Mouse (Mus musculus) forebrain, embryonic 13.5 days (tissue): Measurements from ENCODE around the gene Hp. TPM values are rescaled to one million over a fixed set of nuclear protein-coding genes. Genes with fewer than 3 reads are reported as not detected.

Source experiments
- ATAC-seq: fragments of 200-750 bp; cut with Nextera tagmentation; 2 replicates; pipeline ENCODE4 v1.8.0; 2017
- H3K27ac ChIP-seq: fragments of 300-500 bp; sonication (generic); 2 replicates; pipeline ENCODE4 v1.5.1; 2015; ENCODE audit warnings: inconsistent platforms, mild to moderate bottlenecking, moderate library complexity
- H3K27me3 ChIP-seq: fragments of 300-500 bp; sonication (generic); 2 replicates; pipeline ENCODE4 v1.6.1; 2015; ENCODE audit warnings: mild to moderate bottlenecking, inconsistent platforms
- H3K36me3 ChIP-seq: fragments of 300-500 bp; sonication (generic); 2 replicates; pipeline ENCODE4 v1.6.1; 2015; ENCODE audit warnings: mild to moderate bottlenecking, inconsistent platforms; ENCODE audit not compliant: poor library complexity, severe bottlenecking
- H3K4me1 ChIP-seq: fragments of 300-500 bp; sonication (generic); 2 replicates; pipeline ENCODE4 v1.6.1; 2015; ENCODE audit warnings: inconsistent platforms
- H3K4me2 ChIP-seq: fragments of 300-500 bp; sonication (generic); 2 replicates; pipeline ENCODE4 v1.6.1; 2015; ENCODE audit warnings: inconsistent platforms, mild to moderate bottlenecking, moderate library complexity
- H3K4me3 ChIP-seq: fragments of 300-500 bp; sonication (generic); 2 replicates; pipeline ENCODE4 v1.5.1; 2015; ENCODE audit warnings: mild to moderate bottlenecking, inconsistent platforms
- H3K9ac ChIP-seq: fragments of 300-500 bp; sonication (generic); 2 replicates; pipeline ENCODE4 v1.6.1; 2015; ENCODE audit warnings: mild to moderate bottlenecking, inconsistent platforms
- H3K9me3 ChIP-seq: fragments of 300-500 bp; sonication (generic); replicated peaks from 2 replicates; pipeline ENCODE4 v1.6.1; 2016; ENCODE audit warnings: inconsistent platforms
- WGBS: fragments of 180-500 bp; shearing (Covaris S2); methylation state at CpG from one replicate; pipeline ENCODE4 v1.1.7; 2015; 5-methylcytosine and 5-hydroxymethylcytosine counted together
- polyA plus RNA-seq: library from polyadenylated mRNA; unstranded; fragments of >200 nt; fragmentation: Nextera tagmentation; extraction: Ambion mirVana; gene quantifications from 2 replicates; pipeline ENCODE4 v1.2.1, GENCODE M21; 2015

The Hp gene
- polyA plus RNA-seq, result 0.53 TPM in 1 of 2 replicates, not detected in the other

DNA sequence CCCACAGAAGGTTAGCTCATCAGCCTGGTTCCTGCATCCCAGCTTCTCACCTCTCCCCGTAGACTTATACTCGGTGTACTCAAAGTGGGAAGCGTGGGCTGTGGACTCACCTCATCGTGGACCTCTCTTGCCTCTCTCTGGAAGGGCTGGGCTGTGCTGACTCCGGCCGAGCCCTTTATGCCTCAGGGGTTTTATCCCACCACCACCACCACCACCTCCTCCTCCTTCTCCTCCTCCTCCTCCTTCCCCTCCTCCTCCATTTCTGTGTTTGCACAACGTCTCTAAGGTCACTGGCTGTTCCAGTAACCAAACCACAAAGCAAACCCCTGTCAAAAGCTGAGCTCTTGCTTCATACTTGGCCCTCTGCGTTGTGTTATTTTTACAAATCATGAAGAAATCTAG lies at the start of gene Hp:
Gene Hp (minus strand): TSS at position 273 of the 402 bp plus-strand sequence.
- WGBS, result 82% methylated on average over 8 of the region's 8 CpGs
- ATAC-seq, result no peak
- Histone ChIP-seq H3K4me3 (no peak within 1 kb of the TSS), H3K27ac (no peak within 1 kb of the TSS), H3K9me3 (no peaks in the 10 kb centered on the region), H3K36me3 (no peaks in the 10 kb centered on the region), H3K4me2 (no peak within 1 kb of the TSS), H3K27me3 (no peaks in the 10 kb centered on the region), H3K4me1 (no peaks in the 10 kb centered on the region), H3K9ac (no peak within 1 kb of the TSS)

DNA sequence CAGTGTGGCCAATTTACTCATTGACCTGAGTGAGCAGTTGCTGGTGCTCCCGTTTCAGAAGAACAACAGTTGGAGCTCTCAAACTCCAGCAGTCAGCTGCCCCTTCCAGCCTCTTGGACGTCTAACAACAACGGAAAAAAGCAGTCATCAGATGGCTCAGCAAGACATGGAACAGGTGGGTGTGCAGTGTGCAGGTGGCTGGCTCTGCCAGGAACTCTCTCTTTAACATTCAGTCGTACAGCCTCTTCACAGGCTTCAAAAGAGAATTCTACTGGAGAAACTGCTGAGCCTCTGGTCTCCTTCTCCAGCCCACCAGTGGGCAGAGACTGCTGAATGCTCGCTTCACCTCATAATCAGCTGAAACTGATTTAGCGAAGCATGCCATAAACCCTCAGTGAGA lies 49.7 kb upstream of the Hp start:
- Histone ChIP-seq H3K9ac (no peak overlapping the region), H3K4me1 (no peaks in the 10 kb centered on the region), H3K9me3 (0 out of 2 replicates have a peak, but pooled peaks cover 3% of the 10 kb centered on the region), H3K36me3 (no peaks in the 10 kb centered on the region), H3K4me3 (no peak overlapping the region), H3K4me2 (no peak overlapping the region), H3K27ac (no peak overlapping the region), H3K27me3 (no peaks in the 10 kb centered on the region)
- ATAC-seq, result no peak
- WGBS, result 74% methylated on average over 6 of the region's 6 CpGs

- no peaks in the 10 kb centered on the region for H3K4me1 ChIP-seq
- H3K9ac ChIP-seq, result no peak overlapping the region
- no peaks in the 10 kb centered on the region for H3K9me3 ChIP-seq
- WGBS, result 91% methylated on average over 3 of the region's 3 CpGs
- H3K27ac ChIP-seq, result no peak overlapping the region
- ATAC-seq, result no peak
- H3K4me2 ChIP-seq, result no peak overlapping the region
- H3K36me3 ChIP-seq, result no peaks in the 10 kb centered on the region
- no peak overlapping the region for H3K4me3 ChIP-seq
- peaks cover 3% of the 10 kb centered on the region; the same call in 1 of the 2 replicates for H3K27me3 ChIP-seq
These were observed 36.6 kb upstream of the Hp start for GRCm38 (mm10) chr8:109615569-109615968.

GRCm38 (mm10) chr8:109614243-109615210 lies 35.6 kb upstream of the Hp start, which contains the start of gene Pkd1l3:
Gene Pkd1l3, plus strand, starts transcription at chr8:109614517.
- peak within 1 kb of the TSS; percentile 14; the same call in 1 of the 2 replicates for H3K4me2 ChIP-seq
- no peaks in the 10 kb centered on the region for H3K9me3 ChIP-seq
- H3K27ac ChIP-seq, result no peak within 1 kb of the TSS
- no peaks in the 10 kb centered on the region; the same call in 1 of the 2 replicates for H3K4me1 ChIP-seq
- peaks cover 3% of the 10 kb centered on the region; the same call in 1 of the 2 replicates for H3K27me3 ChIP-seq
- 65% methylated on average over 27 of the region's 27 CpGs for WGBS
- H3K36me3 ChIP-seq, result no peaks in the 10 kb centered on the region
- H3K4me3 ChIP-seq, result no peak within 1 kb of the TSS
- H3K9ac ChIP-seq, result no peak within 1 kb of the TSS
- ATAC-seq, result no peak

DNA sequence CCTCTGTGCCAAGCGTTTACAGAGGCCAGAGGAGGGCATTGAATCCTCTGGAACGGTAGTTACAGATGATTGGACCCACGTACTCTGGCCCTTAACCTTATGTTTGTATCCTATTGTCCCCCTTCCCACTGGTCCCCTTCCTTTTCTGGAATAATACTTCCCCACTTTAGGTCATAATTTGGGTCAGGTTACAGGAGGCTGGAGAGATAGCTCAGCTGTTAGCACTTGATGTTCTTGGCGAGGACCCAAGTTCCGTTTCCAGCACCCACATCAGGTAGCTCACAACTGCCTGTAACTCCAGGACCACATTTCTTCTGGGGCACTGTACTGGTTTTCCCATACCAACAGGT lies 30.2 kb upstream of the Hp start:
- peaks cover 14% of the 10 kb centered on the region for H3K4me1 ChIP-seq
- 22% methylated on average over 5 of the region's 5 CpGs for WGBS
- H3K9ac ChIP-seq, result peak overlapping the region; percentile 86
- no peaks in the 10 kb centered on the region for H3K9me3 ChIP-seq
- H3K4me2 ChIP-seq, result peak overlapping the region; percentile 81
- peak overlapping the region; percentile 98 for H3K27ac ChIP-seq
- no peak for ATAC-seq
- H3K4me3 ChIP-seq, result peak overlapping the region; percentile 60
- H3K36me3 ChIP-seq, result peaks cover 9% of the 10 kb centered on the region
- H3K27me3 ChIP-seq, result peaks cover 3% of the 10 kb centered on the region; the same call in 1 of the 2 replicates

DNA sequence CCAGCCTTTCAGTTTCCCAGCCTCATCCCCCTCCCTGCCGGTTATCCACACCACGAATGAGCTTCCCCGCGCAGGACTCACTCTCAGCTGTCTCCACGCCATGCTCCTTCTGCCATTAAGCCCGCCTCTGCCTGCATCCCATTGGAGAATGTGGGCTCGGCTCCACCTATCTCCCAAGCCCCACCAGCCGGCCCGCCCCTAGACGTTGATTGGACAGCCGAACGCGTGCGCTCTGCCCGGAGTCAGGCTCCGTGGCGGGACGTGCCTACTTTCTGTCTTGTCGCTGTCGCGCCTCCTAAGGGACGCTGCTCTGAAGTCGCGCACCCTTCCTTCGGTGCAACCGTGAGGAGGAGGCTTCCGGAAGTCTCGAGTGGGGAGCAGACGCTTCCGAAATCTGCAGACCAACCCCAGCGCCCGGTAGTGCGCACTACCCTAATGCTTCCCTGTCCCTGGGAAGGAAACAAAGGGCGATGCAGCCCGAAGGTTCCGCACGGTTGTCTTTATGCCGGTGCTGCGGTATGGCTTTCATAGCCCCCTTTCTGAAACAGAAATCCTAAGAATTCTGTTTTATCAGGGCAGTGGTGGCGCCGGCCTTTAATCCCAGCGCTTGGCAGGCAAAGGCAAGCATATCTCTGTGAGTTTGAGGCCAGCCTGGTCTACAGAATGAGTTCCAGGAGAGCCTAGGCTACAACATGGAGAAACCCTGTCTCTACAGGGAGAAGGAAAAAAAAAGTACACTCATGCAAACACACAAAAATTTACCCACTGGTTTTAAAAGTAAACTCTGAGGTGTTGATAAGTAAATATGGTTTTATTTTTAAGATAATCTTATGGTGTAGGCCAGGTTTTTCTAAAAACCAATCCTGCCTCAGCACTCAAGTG lies 29.5 kb upstream of the Hp start, which contains the start of gene Dhodh:
Gene Dhodh (minus strand): TSS at position 403 of the 882 bp plus-strand sequence.
- H3K4me3 ChIP-seq, result peak within 1 kb of the TSS; percentile 60
- peaks cover 3% of the 10 kb centered on the region; the same call in 1 of the 2 replicates for H3K27me3 ChIP-seq
- H3K27ac ChIP-seq, result peak within 1 kb of the TSS; percentile 98
- WGBS, result under 1% methylated on average over 42 of the region's 42 CpGs
- H3K9me3 ChIP-seq, result no peaks in the 10 kb centered on the region
- H3K9ac ChIP-seq, result peak within 1 kb of the TSS; percentile 86
- ATAC-seq, result peak; percentile 100
- H3K4me1 ChIP-seq, result peaks cover 14% of the 10 kb centered on the region
- H3K36me3 ChIP-seq, result peaks cover 15% of the 10 kb centered on the region
- H3K4me2 ChIP-seq, result peak within 1 kb of the TSS; percentile 81

DNA sequence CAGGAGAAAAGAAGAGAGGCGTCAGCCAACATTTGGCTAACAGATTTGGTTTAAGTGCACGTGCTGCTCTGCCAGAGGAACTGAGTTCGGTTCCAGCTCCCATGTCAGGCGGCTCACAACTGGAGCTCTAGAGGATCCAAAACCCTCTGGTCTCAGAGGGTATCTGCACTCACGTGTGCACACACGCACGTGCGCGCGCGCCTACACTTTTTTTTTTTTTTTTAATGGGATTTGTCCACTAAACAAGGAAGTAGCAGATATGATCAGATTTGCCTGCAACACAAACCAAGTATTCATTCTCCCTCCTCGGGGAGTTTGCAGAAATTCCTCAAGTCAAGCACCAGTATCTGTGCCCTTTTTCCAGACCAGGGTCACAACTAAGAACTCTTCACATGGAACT lies 28.7 kb upstream of the Hp start:
- H3K36me3 ChIP-seq, result peaks cover 24% of the 10 kb centered on the region
- 11% methylated on average over 12 of the region's 12 CpGs for WGBS
- H3K4me2 ChIP-seq, result peak overlapping the region; percentile 81
- H3K9ac ChIP-seq, result peak overlapping the region; percentile 86
- peaks cover 14% of the 10 kb centered on the region for H3K4me1 ChIP-seq
- no peaks in the 10 kb centered on the region for H3K9me3 ChIP-seq
- peaks cover 3% of the 10 kb centered on the region; the same call in 1 of the 2 replicates for H3K27me3 ChIP-seq
- ATAC-seq, result no peak
- peak overlapping the region; percentile 60 for H3K4me3 ChIP-seq
- H3K27ac ChIP-seq, result peak overlapping the region; percentile 98; the same call in 1 of the 2 replicates

DNA sequence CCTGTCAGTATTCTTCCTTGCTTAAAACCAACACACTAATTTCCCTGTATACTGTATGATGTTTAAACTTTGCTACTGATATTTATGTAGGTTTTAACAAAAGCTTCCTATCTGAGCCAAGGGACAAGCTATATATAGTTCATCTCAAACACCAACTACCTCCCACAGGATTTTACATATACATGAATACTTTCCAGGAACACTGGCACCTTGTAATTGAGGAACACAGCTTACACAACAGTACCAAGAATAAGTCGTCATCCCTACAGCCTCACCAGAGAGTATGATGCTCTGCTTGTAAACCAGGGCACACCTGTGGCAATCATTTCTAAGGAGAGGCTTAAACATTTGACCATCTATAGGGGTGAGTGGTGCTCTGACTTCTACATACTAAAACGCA lies 27.8 kb upstream of the Hp start:
- ATAC-seq, result no peak
- 87% methylated on average over 2 of the region's 2 CpGs for WGBS

GRCm38 (mm10) chr8:109595854-109596253 lies 16.9 kb upstream of the Hp start:
- peaks cover 55% of the 10 kb centered on the region for H3K36me3 ChIP-seq
- 48% methylated on average over 8 of the region's 8 CpGs for WGBS
- peak; percentile 27; the same call in 1 of the 2 replicates for ATAC-seq

More for the DNA sequence above, 27.8 kb upstream of the Hp start:
- H3K27me3 ChIP-seq, result peaks cover 3% of the 10 kb centered on the region; the same call in 1 of the 2 replicates
- H3K4me2 ChIP-seq, result no peak overlapping the region
- peaks cover 14% of the 10 kb centered on the region for H3K4me1 ChIP-seq
- H3K36me3 ChIP-seq, result peaks cover 32% of the 10 kb centered on the region
- H3K9me3 ChIP-seq, result no peaks in the 10 kb centered on the region
- H3K4me3 ChIP-seq, result no peak overlapping the region
- no peak overlapping the region for H3K27ac ChIP-seq
- no peak overlapping the region for H3K9ac ChIP-seq

DNA sequence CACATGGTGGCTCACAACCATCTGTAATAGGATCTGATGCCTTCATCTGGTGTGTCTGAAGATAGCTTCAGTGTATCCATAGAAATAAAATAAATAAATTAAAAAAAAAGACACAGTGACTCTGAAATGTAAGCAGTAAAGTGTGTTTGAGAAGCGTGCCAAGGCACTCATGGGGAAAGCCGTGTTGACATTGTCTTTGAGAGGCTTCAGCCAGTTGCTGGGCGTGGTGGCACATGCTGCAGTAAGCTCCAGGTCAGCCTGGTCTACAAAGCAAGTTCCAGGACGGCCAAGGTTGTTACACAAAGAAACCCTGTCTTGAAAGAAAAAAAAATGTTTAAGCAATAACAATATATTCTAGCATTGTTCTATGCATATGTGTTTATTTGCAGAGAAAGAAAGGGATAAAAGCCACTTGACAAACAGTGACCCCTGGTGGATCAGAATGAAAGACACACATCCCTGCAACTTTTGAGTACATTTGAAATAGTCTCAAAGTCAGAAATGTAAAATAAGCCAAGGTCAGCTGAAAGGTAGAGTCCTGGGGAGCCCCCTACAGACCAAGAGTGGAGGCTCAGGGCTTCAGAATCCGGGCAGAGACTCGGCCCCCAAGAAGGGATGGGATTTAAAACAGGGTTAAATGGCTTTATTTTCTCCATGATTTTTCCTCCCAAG lies 14.3 kb upstream of the Hp start:
- Histone ChIP-seq H3K4me2 (no peak overlapping the region), H3K4me1 (no peaks in the 10 kb centered on the region), H3K27me3 (no peaks in the 10 kb centered on the region), H3K9me3 (no peaks in the 10 kb centered on the region), H3K9ac (no peak overlapping the region), H3K27ac (no peak overlapping the region), H3K4me3 (no peak overlapping the region), H3K36me3 (peaks cover 39% of the 10 kb centered on the region)
- WGBS, result 82% methylated on average over 6 of the region's 6 CpGs
- ATAC-seq, result no peak

More at GRCm38 (mm10) chr8:109595854-109596253, 16.9 kb upstream of the Hp start:
- Histone ChIP-seq H3K27ac (no peak overlapping the region), H3K9ac (no peak overlapping the region), H3K4me1 (no peaks in the 10 kb centered on the region), H3K9me3 (no peaks in the 10 kb centered on the region), H3K4me3 (no peak overlapping the region), H3K27me3 (no peaks in the 10 kb centered on the region), H3K4me2 (no peak overlapping the region)

DNA sequence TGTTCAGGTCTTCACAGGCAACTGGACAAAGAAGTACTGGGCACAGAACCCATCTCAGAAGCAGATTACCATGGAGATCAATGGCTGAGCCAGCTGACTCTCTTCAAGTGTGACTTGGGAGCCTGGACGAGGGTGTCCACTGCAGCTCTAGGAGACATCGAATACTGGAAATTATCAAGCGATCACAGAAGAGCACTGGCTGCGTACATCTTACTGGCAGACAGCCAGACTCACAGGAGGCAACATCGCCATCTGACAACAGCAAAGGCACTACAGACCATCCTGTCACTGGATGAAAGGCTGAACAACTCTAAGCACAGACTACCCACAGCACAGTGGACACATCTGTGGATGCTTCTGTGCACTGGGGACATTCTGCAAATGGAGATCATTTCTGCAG lies 13.2 kb upstream of the Hp start:
- 91% methylated on average over 5 of the region's 5 CpGs for WGBS
- Histone ChIP-seq H3K9me3 (no peaks in the 10 kb centered on the region), H3K9ac (no peak overlapping the region), H3K4me2 (no peak overlapping the region), H3K27me3 (no peaks in the 10 kb centered on the region), H3K36me3 (peaks cover 38% of the 10 kb centered on the region), H3K27ac (no peak overlapping the region), H3K4me1 (no peaks in the 10 kb centered on the region), H3K4me3 (no peak overlapping the region)
- ATAC-seq, result no peak
